Mouse (Mus musculus) cerebellum, postnatal 10 days (tissue): ENCODE results near the gene Tcf12.

Source experiments
- DNase-seq, 2 experiments: peaks; one replicate each; pipeline ENCODE4 v3.0.0; 2021; ENCODE audit warnings: mixed read lengths in 2 of 2

The Tcf12 gene

GRCm38 (mm10) chr9:71978886-71979285 lies 132.8 kb downstream of the Tcf12 start:
- DNase-seq: no peak

GRCm38 (mm10) chr9:71976034-71976433 lies 135.6 kb downstream of the Tcf12 start:
- peak; percentile 96 to 97 for DNase-seq

- DNase-seq: peak; percentile 19 to 38
Observed at GRCm38 (mm10) chr9:71975141-71975540, 136.5 kb downstream of the Tcf12 start.

GRCm38 (mm10) chr9:71974541-71974959 lies 137.1 kb downstream of the Tcf12 start:
- peak; percentile 29 to 43 for DNase-seq

GRCm38 (mm10) chr9:71964039-71964438 lies 147.6 kb downstream of the Tcf12 start:
- DNase-seq: no peak

- DNase-seq: peak in 1 of 2 experiments; percentile 42
Observed at GRCm38 (mm10) chr9:71960026-71960396, 151.7 kb downstream of the Tcf12 start.

- peak; percentile 20 to 34 for DNase-seq
Observed at GRCm38 (mm10) chr9:71959259-71960025, 152.2 kb downstream of the Tcf12 start.

- no peak for DNase-seq
Observed at GRCm38 (mm10) chr9:71953217-71953616, 158.5 kb downstream of the Tcf12 start.

- no peak for DNase-seq
Observed at GRCm38 (mm10) chr9:71952621-71953076, 159.0 kb downstream of the Tcf12 start.

GRCm38 (mm10) chr9:71951926-71952325 lies 159.7 kb downstream of the Tcf12 start:
- DNase-seq: no peak

- DNase-seq: no peak
Observed at GRCm38 (mm10) chr9:71951341-71951740, 160.3 kb downstream of the Tcf12 start.

GRCm38 (mm10) chr9:71944801-71945200 lies 166.9 kb downstream of the Tcf12 start:
- DNase-seq: no peak

- DNase-seq: no peak
Observed at GRCm38 (mm10) chr9:71942424-71942823, 169.2 kb downstream of the Tcf12 start.

- no peak for DNase-seq
Observed at GRCm38 (mm10) chr9:71940016-71940415, 171.7 kb downstream of the Tcf12 start.

- peak; percentile 11 to 18 for DNase-seq
Observed at GRCm38 (mm10) chr9:71936199-71936598, 175.5 kb downstream of the Tcf12 start.

GRCm38 (mm10) chr9:71934833-71935232 lies 176.8 kb downstream of the Tcf12 start:
- no peak for DNase-seq

GRCm38 (mm10) chr9:71931965-71932364 lies 179.7 kb downstream of the Tcf12 start:
- DNase-seq: no peak

- no peak for DNase-seq
Observed at GRCm38 (mm10) chr9:71931358-71931715, 180.3 kb downstream of the Tcf12 start.

- no peak for DNase-seq
Observed at GRCm38 (mm10) chr9:71930431-71931357, 181.0 kb downstream of the Tcf12 start.

GRCm38 (mm10) chr9:71916662-71916953 lies 195.1 kb downstream of the Tcf12 start:
- no peak for DNase-seq

GRCm38 (mm10) chr9:71915871-71916661 lies 195.6 kb downstream of the Tcf12 start:
- no peak for DNase-seq

GRCm38 (mm10) chr9:71906522-71906921 lies 205.1 kb downstream of the Tcf12 start:
- no peak for DNase-seq

- no peak for DNase-seq
Observed at GRCm38 (mm10) chr9:71898852-71899251, 212.8 kb downstream of the Tcf12 start.
